Mouse (Mus musculus) liver, embryonic 13.5 days (tissue): ENCODE measurements around the gene Zranb3. TPM values are rescaled to one million over a fixed set of nuclear protein-coding genes. Genes with fewer than 3 reads are reported as not detected.

ENCODE experiments used
- ATAC-seq: fragments of 200-750 bp; cut with Nextera tagmentation; 2 replicates; pipeline ENCODE4 v1.8.0; 2017; ENCODE audit warnings: low read depth, mild to moderate bottlenecking, moderate number of reproducible peaks, moderate library complexity
- DNase-seq: peaks from one replicate; pipeline ENCODE4 v3.0.0; 2022
- H3K27ac ChIP-seq: fragments of 300-500 bp; sonication (generic); 2 replicates; pipeline ENCODE4 v1.5.1; 2015; ENCODE audit warnings: moderate library complexity, mild to moderate bottlenecking, inconsistent platforms
- H3K27me3 ChIP-seq: fragments of 300-500 bp; sonication (generic); 2 replicates; pipeline ENCODE4 v1.6.1; 2015; ENCODE audit warnings: mild to moderate bottlenecking, inconsistent platforms
- H3K36me3 ChIP-seq: fragments of 300-500 bp; sonication (generic); 2 replicates; pipeline ENCODE4 v1.6.1; 2015; ENCODE audit warnings: mild to moderate bottlenecking, inconsistent platforms
- H3K4me1 ChIP-seq: fragments of 300-500 bp; sonication (generic); replicated peaks from 2 replicates; pipeline ENCODE4 v1.6.1; 2015; ENCODE audit warnings: inconsistent platforms
- H3K4me2 ChIP-seq: fragments of 300-500 bp; sonication (generic); 2 replicates; pipeline ENCODE4 v1.6.1; 2015; ENCODE audit warnings: inconsistent platforms, mild to moderate bottlenecking, moderate library complexity
- H3K4me3 ChIP-seq: fragments of 300-500 bp; sonication (generic); replicated peaks from 2 replicates; pipeline ENCODE4 v1.5.1; 2015; ENCODE audit warnings: mild to moderate bottlenecking, inconsistent platforms
- H3K9ac ChIP-seq: fragments of 300-500 bp; sonication (generic); 2 replicates; pipeline ENCODE4 v1.6.1; 2015; ENCODE audit warnings: mild to moderate bottlenecking, inconsistent platforms
- H3K9me3 ChIP-seq: fragments of 300-500 bp; sonication (generic); replicated peaks from 2 replicates; pipeline ENCODE4 v1.6.1; 2016; ENCODE audit warnings: inconsistent platforms
- WGBS: fragments of 180-500 bp; shearing (Covaris S2); methylation state at CpG from one replicate; pipeline ENCODE4 v1.1.7; 2015; ENCODE audit not compliant: insufficient replicate concordance; 5-methylcytosine and 5-hydroxymethylcytosine counted together
- polyA plus RNA-seq: library from polyadenylated mRNA; unstranded; fragments of >200 nt; fragmentation: Nextera tagmentation; extraction: Ambion mirVana; gene quantifications from 2 replicates; pipeline ENCODE4 v1.2.1, GENCODE M21; 2015

The Zranb3 gene
- polyA plus RNA-seq, 1 experiment from 2014 or later = 4.7 TPM

GRCm38 (mm10) chr1:127934322-127934721, 168.5 kb downstream of the Zranb3 start:
- no peak overlapping the region for H3K9ac ChIP-seq

GRCm38 (mm10) chr1:127933405-127933804, 169.4 kb downstream of the Zranb3 start:
- no peak overlapping the region for H3K4me3 ChIP-seq
- no peaks in the 10 kb centered on the region for H3K27me3 ChIP-seq
- no peak for DNase-seq
- H3K36me3 ChIP-seq = peaks cover 62% of the 10 kb centered on the region
- no peak overlapping the region for H3K27ac ChIP-seq
- no peak overlapping the region for H3K4me2 ChIP-seq
- whole genome bisulfite sequencing = 80% methylated on average over 2 of the region's 2 CpGs
- no peak overlapping the region for H3K9ac ChIP-seq
- ATAC-seq = peak; percentile 58; the same call in 1 of the 2 replicates
- no peaks in the 10 kb centered on the region for H3K9me3 ChIP-seq
- H3K4me1 ChIP-seq = no peaks in the 10 kb centered on the region

More at GRCm38 (mm10) chr1:127934322-127934721, 168.5 kb downstream of the Zranb3 start:
- Histone ChIP-seq H3K27me3 (no peaks in the 10 kb centered on the region), H3K9me3 (no peaks in the 10 kb centered on the region), H3K27ac (no peak overlapping the region), H3K36me3 (peaks cover 67% of the 10 kb centered on the region), H3K4me1 (no peaks in the 10 kb centered on the region), H3K4me3 (no peak overlapping the region), H3K4me2 (no peak overlapping the region)
- ATAC-seq (no peak), DNase-seq (no peak)
- 88% methylated on average over 5 of the region's 5 CpGs for WGBS

GRCm38 (mm10) chr1:127915802-127916201, 187.0 kb downstream of the Zranb3 start:
- peaks cover 44% of the 10 kb centered on the region for H3K36me3 ChIP-seq
- no peak overlapping the region for H3K4me2 ChIP-seq
- no peak overlapping the region for H3K4me3 ChIP-seq
- H3K9me3 ChIP-seq = no peaks in the 10 kb centered on the region
- H3K4me1 ChIP-seq = no peaks in the 10 kb centered on the region
- DNase-seq (no peak), ATAC-seq (no peak)
- H3K9ac ChIP-seq = no peak overlapping the region
- 68% methylated on average over 1 of the region's 1 CpGs for WGBS
- H3K27me3 ChIP-seq = no peaks in the 10 kb centered on the region
- H3K27ac ChIP-seq = no peak overlapping the region

GRCm38 (mm10) chr1:127915316-127915715, 187.5 kb downstream of the Zranb3 start:
- 76% methylated on average over 6 of the region's 6 CpGs for WGBS
- no peak overlapping the region for H3K4me2 ChIP-seq
- no peaks in the 10 kb centered on the region for H3K9me3 ChIP-seq
- DNase-seq (no peak), ATAC-seq (no peak)
- no peaks in the 10 kb centered on the region for H3K4me1 ChIP-seq
- no peaks in the 10 kb centered on the region for H3K27me3 ChIP-seq
- H3K9ac ChIP-seq = no peak overlapping the region
- peaks cover 47% of the 10 kb centered on the region for H3K36me3 ChIP-seq
- H3K4me3 ChIP-seq = no peak overlapping the region
- no peak overlapping the region for H3K27ac ChIP-seq

- Histone ChIP-seq H3K4me3 (no peak overlapping the region), H3K9ac (no peak overlapping the region), H3K36me3 (peaks cover 32% of the 10 kb centered on the region), H3K4me1 (no peaks in the 10 kb centered on the region), H3K4me2 (no peak overlapping the region), H3K27me3 (no peaks in the 10 kb centered on the region), H3K27ac (no peak overlapping the region), H3K9me3 (no peaks in the 10 kb centered on the region)
- no peak for DNase-seq
- 79% methylated on average over 4 of the region's 4 CpGs for WGBS
- ATAC-seq = no peak
These were observed 189.7 kb downstream of the Zranb3 start for GRCm38 (mm10) chr1:127913116-127913515.

- WGBS = 85% methylated on average over 2 of the region's 2 CpGs
- DNase-seq = no peak
- H3K27me3 ChIP-seq = no peaks in the 10 kb centered on the region
- H3K4me1 ChIP-seq = no peaks in the 10 kb centered on the region
- no peak overlapping the region for H3K4me3 ChIP-seq
- ATAC-seq = no peak
- no peak overlapping the region for H3K27ac ChIP-seq
- no peak overlapping the region for H3K9ac ChIP-seq
- H3K36me3 ChIP-seq = peaks cover 21% of the 10 kb centered on the region
- H3K9me3 ChIP-seq = no peaks in the 10 kb centered on the region
- no peak overlapping the region for H3K4me2 ChIP-seq
These were observed 198.0 kb downstream of the Zranb3 start for GRCm38 (mm10) chr1:127904774-127905385.

Other genes starting within 250 kb of the Zranb3 start
- 0.03 TPM in 1 of 2 replicates, not detected in the other for gene Map3k19, start 248.0 kb downstream of the Zranb3 start, polyA plus RNA-seq
- 9.1 and 10.6 TPM in 2 replicates for gene Rab3gap1, start 234.3 kb downstream of the Zranb3 start, polyA plus RNA-seq
- 33.7 and 39.5 TPM in 2 replicates for gene R3hdm1, start 254 bp upstream of the Zranb3 start, polyA plus RNA-seq
- gene Ubxn4, start 140.9 kb upstream of the Zranb3 start, polyA plus RNA-seq = 43.1 and 44.6 TPM in 2 replicates
- gene Lct, start 225.3 kb upstream of the Zranb3 start, polyA plus RNA-seq = 0.02 TPM in 2 replicates